Mouse (Mus musculus) erythroblast, embryonic 14.5 days (primary cell): ENCODE measurements around the gene Tle1. TPM values are rescaled to one million over a fixed set of nuclear protein-coding genes. Genes with fewer than 3 reads are reported as not detected.

ENCODE experiments used
- H3K27me3 ChIP-seq: 2 replicates; pipeline ENCODE4 v1.6.1; 2012; ENCODE audit warnings: inconsistent platforms; ENCODE audit not compliant: control insufficient read depth
- H3K36me3 ChIP-seq: 2 replicates; pipeline ENCODE4 v1.6.1; 2012; ENCODE audit warnings: mild to moderate bottlenecking, inconsistent platforms; ENCODE audit not compliant: control insufficient read depth
- H3K4me1 ChIP-seq: 2 replicates; pipeline ENCODE4 v1.6.1; 2012; ENCODE audit warnings: inconsistent platforms; ENCODE audit not compliant: control insufficient read depth
- H3K4me3 ChIP-seq: replicated peaks from 2 replicates; pipeline ENCODE3; 2012; ENCODE audit warnings: moderate library complexity, mild to moderate bottlenecking, inconsistent platforms
- H3K9me3 ChIP-seq: 2 replicates; pipeline ENCODE4 v1.6.1; 2012; ENCODE audit warnings: low read length, inconsistent platforms, mixed read lengths; ENCODE audit not compliant: control insufficient read depth
- GATA1 ChIP-seq: IDR thresholded peaks from 2 replicates; pipeline ENCODE4 v1.6.1; 2012; ENCODE audit warnings: low read length, inconsistent platforms, mixed read lengths
- TAL1 ChIP-seq: IDR thresholded peaks from 3 replicates; pipeline ENCODE4 v1.6.1; 2012; ENCODE audit warnings: low read length, inconsistent platforms, mixed read lengths
- polyA plus RNA-seq: library from polyadenylated mRNA; stranded (reverse); fragments of >175 nt; gene quantifications from 2 replicates; pipeline ENCODE4 v1.2.3, GENCODE M21; 2012

Gene Tle1
- polyA plus RNA-seq, 1 experiment = 0.30 TPM

DNA sequence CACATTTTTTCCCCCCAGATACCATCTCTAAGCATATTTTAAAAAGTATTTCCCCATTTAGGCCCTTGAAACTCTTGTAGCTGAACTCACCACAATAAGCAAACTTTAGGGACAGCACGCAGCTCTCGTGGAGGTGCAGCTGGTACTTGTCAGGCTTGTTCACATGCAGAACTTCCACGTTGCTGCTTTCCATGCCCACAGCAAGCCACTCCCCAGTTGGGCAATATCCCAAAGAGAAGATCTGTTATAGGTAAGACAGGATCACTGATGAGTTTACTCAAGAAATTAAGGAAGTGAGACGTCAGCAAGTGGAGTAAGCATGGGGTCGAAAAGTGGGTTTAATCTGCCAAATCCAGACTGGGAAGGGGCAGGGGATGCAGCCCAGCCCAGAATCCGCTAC lies 80.7 kb downstream of the Tle1 start:
- peaks cover 41% of the 10 kb centered on the region for H3K36me3 ChIP-seq
- no peak for TF ChIP-seq GATA1
- no peak for TF ChIP-seq TAL1
- no peak overlapping the region for H3K4me3 ChIP-seq
- H3K4me1 ChIP-seq = no peaks in the 10 kb centered on the region
- H3K27me3 ChIP-seq = no peaks in the 10 kb centered on the region
- H3K9me3 ChIP-seq = no peaks in the 10 kb centered on the region

- H3K4me1 ChIP-seq = no peaks in the 10 kb centered on the region
- H3K36me3 ChIP-seq = peaks cover 2% of the 10 kb centered on the region; the same call in 1 of the 2 replicates
- no peak for TF ChIP-seq TAL1
- no peak for TF ChIP-seq GATA1
- H3K27me3 ChIP-seq = no peaks in the 10 kb centered on the region
- H3K9me3 ChIP-seq = peaks cover 3% of the 10 kb centered on the region; the same call in 1 of the 2 replicates
- H3K4me3 ChIP-seq = no peak overlapping the region
Observed at GRCm38 (mm10) chr4:72105702-72106101, 95.0 kb downstream of the Tle1 start.

- no peaks in the 10 kb centered on the region for H3K4me1 ChIP-seq
- H3K4me3 ChIP-seq = no peak overlapping the region
- H3K36me3 ChIP-seq = peaks cover 2% of the 10 kb centered on the region; the same call in 1 of the 2 replicates
- no peaks in the 10 kb centered on the region for H3K27me3 ChIP-seq
- peaks cover 3% of the 10 kb centered on the region; the same call in 1 of the 2 replicates for H3K9me3 ChIP-seq
- no peak for TF ChIP-seq GATA1
- no peak for TF ChIP-seq TAL1
Observed at GRCm38 (mm10) chr4:72104186-72104585, 96.5 kb downstream of the Tle1 start.

- H3K4me1 ChIP-seq = no peaks in the 10 kb centered on the region
- no peaks in the 10 kb centered on the region for H3K27me3 ChIP-seq
- TF ChIP-seq GATA1 (no peak), TAL1 (no peak)
Observed at GRCm38 (mm10) chr4:72087811-72088210, 112.9 kb downstream of the Tle1 start.

GRCm38 (mm10) chr4:72069111-72069534 lies 131.6 kb downstream of the Tle1 start:
- no peak overlapping the region for H3K4me3 ChIP-seq
- no peaks in the 10 kb centered on the region for H3K36me3 ChIP-seq
- H3K4me1 ChIP-seq = no peaks in the 10 kb centered on the region
- no peaks in the 10 kb centered on the region for H3K9me3 ChIP-seq
- TF ChIP-seq TAL1 (no peak), GATA1 (no peak)
- no peaks in the 10 kb centered on the region for H3K27me3 ChIP-seq

More at GRCm38 (mm10) chr4:72087811-72088210, 112.9 kb downstream of the Tle1 start:
- Histone ChIP-seq H3K4me3 (no peak overlapping the region), H3K36me3 (no peaks in the 10 kb centered on the region), H3K9me3 (no peaks in the 10 kb centered on the region)

GRCm38 (mm10) chr4:72067937-72068336 lies 132.8 kb downstream of the Tle1 start:
- H3K4me1 ChIP-seq = no peaks in the 10 kb centered on the region
- no peaks in the 10 kb centered on the region for H3K27me3 ChIP-seq
- H3K4me3 ChIP-seq = no peak overlapping the region
- no peaks in the 10 kb centered on the region for H3K36me3 ChIP-seq
- no peaks in the 10 kb centered on the region for H3K9me3 ChIP-seq
- no peak for TF ChIP-seq TAL1
- no peak for TF ChIP-seq GATA1
